Mouse (Mus musculus) C2C12 (cell line): Measurements from ENCODE around the gene Rasgef1a. TPM values are rescaled to one million over a fixed set of nuclear protein-coding genes. Genes with fewer than 3 reads are reported as not detected.

ENCODE experiments used
- H3K27me3 ChIP-seq: one replicate; pipeline ENCODE4 v1.6.1; 2011; ENCODE audit not compliant: control insufficient read depth, insufficient read depth, insufficient read length
- H3K36me3 ChIP-seq: one replicate; pipeline ENCODE4 v1.6.1; 2011; ENCODE audit not compliant: control insufficient read depth, insufficient read depth
- H3K4me3 ChIP-seq: one replicate; pipeline ENCODE4 v1.5.1; 2011; ENCODE audit warnings: mild to moderate bottlenecking, control low read depth; ENCODE audit not compliant: poor library complexity, insufficient read depth, severe bottlenecking
- H3K79me2 ChIP-seq: one replicate; pipeline ENCODE4 v1.6.1; 2011; ENCODE audit not compliant: control insufficient read depth, insufficient read depth
- H3K79me3 ChIP-seq: one replicate; pipeline ENCODE4 v1.6.1; 2011; ENCODE audit warnings: low read depth, control low read depth
- H3ac ChIP-seq: one replicate; pipeline ENCODE3; 2011; ENCODE audit warnings: low read depth; ENCODE audit not compliant: control insufficient read depth, insufficient read length
- CEBPB ChIP-seq: IDR thresholded peaks from one replicate; pipeline ENCODE4 v1.6.1; 2011; ENCODE audit warnings: low read depth, mild to moderate bottlenecking, control low read depth, moderate library complexity
- CTCF ChIP-seq: IDR thresholded peaks from one replicate; pipeline ENCODE4 v1.5.1; 2011; ENCODE audit not compliant: control insufficient read depth, insufficient read depth, insufficient read length
- FOSL1 ChIP-seq: IDR thresholded peaks from one replicate; pipeline ENCODE4 v1.8.0; 2011; ENCODE audit warnings: mild to moderate bottlenecking, low read length; ENCODE audit not compliant: poor library complexity, insufficient read depth, severe bottlenecking
- MAX ChIP-seq: IDR thresholded peaks from one replicate; pipeline ENCODE4 v1.6.1; 2011; ENCODE audit warnings: mild to moderate bottlenecking, control low read depth
- MYOD1 ChIP-seq: IDR thresholded peaks from one replicate; pipeline ENCODE4 v1.6.1; 2011; ENCODE audit warnings: low read depth; ENCODE audit not compliant: control insufficient read depth, insufficient read length
- MYOG ChIP-seq: IDR thresholded peaks from one replicate; pipeline ENCODE4 v1.6.1; 2011; ENCODE audit not compliant: control insufficient read depth, insufficient read length; ENCODE audit errors: extremely low read depth
- USF1 ChIP-seq: IDR thresholded peaks from one replicate; pipeline ENCODE4 v1.6.1; 2011; ENCODE audit warnings: low read depth, mild to moderate bottlenecking, control low read depth, moderate library complexity
- polyA plus RNA-seq: library from polyadenylated mRNA; unstranded; fragments of >200 nt; fragmentation: generic; extraction: Trizol; gene quantifications from one replicate; pipeline ENCODE4 v1.2.1, GENCODE M21; 2012; ENCODE audit warnings: missing spikeins

Gene Rasgef1a
- polyA plus RNA-seq, 1 experiment: 0.09 TPM

- Histone ChIP-seq H3K36me3 (no peaks in the 10 kb centered on the region), H3K4me3 (no peak overlapping the region), H3K79me2 (no peaks in the 10 kb centered on the region), H3K79me3 (no peaks in the 10 kb centered on the region), H3ac (no peak overlapping the region), H3K27me3 (peaks cover 16% of the 10 kb centered on the region)
- TF ChIP-seq CTCF (no peak), MAX (no peak), USF1 (no peak), MYOG (no peak), FOSL1 (no peak), MYOD1 (no peak), CEBPB (no peak)
Observed at GRCm38 (mm10) chr6:118071013-118071350, 59.7 kb downstream of the Rasgef1a start.

- Histone ChIP-seq H3K27me3 (peaks cover 20% of the 10 kb centered on the region), H3ac (no peak overlapping the region), H3K36me3 (no peaks in the 10 kb centered on the region), H3K79me2 (no peaks in the 10 kb centered on the region), H3K4me3 (no peak overlapping the region), H3K79me3 (no peaks in the 10 kb centered on the region)
- TF ChIP-seq CTCF (no peak), MYOG (no peak), MYOD1 (no peak), FOSL1 (no peak), CEBPB (no peak), MAX (no peak), USF1 (no peak)
Observed at GRCm38 (mm10) chr6:118071416-118071815, 60.2 kb downstream of the Rasgef1a start.

GRCm38 (mm10) chr6:118072176-118072575 lies 60.9 kb downstream of the Rasgef1a start:
- H3K36me3 ChIP-seq: no peaks in the 10 kb centered on the region
- H3K4me3 ChIP-seq: no peak overlapping the region
- H3K27me3 ChIP-seq: peaks cover 27% of the 10 kb centered on the region
- TF ChIP-seq MYOG (no peak), MAX (no peak), CEBPB (no peak), USF1 (no peak), FOSL1 (no peak)
- no peak overlapping the region for H3ac ChIP-seq
- no peaks in the 10 kb centered on the region for H3K79me3 ChIP-seq
- no peaks in the 10 kb centered on the region for H3K79me2 ChIP-seq

- Histone ChIP-seq H3ac (no peak overlapping the region), H3K79me3 (no peaks in the 10 kb centered on the region)
Observed at GRCm38 (mm10) chr6:118074151-118074550, 62.9 kb downstream of the Rasgef1a start.

GRCm38 (mm10) chr6:118076256-118076655 lies 65.0 kb downstream of the Rasgef1a start:
- no peaks in the 10 kb centered on the region for H3K79me2 ChIP-seq
- H3K36me3 ChIP-seq: no peaks in the 10 kb centered on the region
- H3ac ChIP-seq: no peak overlapping the region
- H3K4me3 ChIP-seq: no peak overlapping the region
- H3K79me3 ChIP-seq: no peaks in the 10 kb centered on the region
- TF ChIP-seq MYOD1 (no peak), MYOG (no peak), USF1 (no peak), MAX (no peak), CTCF (no peak), CEBPB (no peak), FOSL1 (no peak)
- H3K27me3 ChIP-seq: peaks cover 62% of the 10 kb centered on the region

More at GRCm38 (mm10) chr6:118074151-118074550, 62.9 kb downstream of the Rasgef1a start:
- H3K27me3 ChIP-seq: peaks cover 43% of the 10 kb centered on the region
- no peaks in the 10 kb centered on the region for H3K79me2 ChIP-seq
- H3K36me3 ChIP-seq: no peaks in the 10 kb centered on the region
- TF ChIP-seq FOSL1 (no peak), CEBPB (no peak), USF1 (no peak), CTCF (no peak), MYOG (no peak), MYOD1 (no peak), MAX (no peak)
- H3K4me3 ChIP-seq: no peak overlapping the region

GRCm38 (mm10) chr6:118076748-118077147 lies 65.5 kb downstream of the Rasgef1a start:
- Histone ChIP-seq H3K4me3 (no peak overlapping the region), H3K79me3 (no peaks in the 10 kb centered on the region), H3K27me3 (peaks cover 64% of the 10 kb centered on the region), H3K79me2 (no peaks in the 10 kb centered on the region), H3K36me3 (no peaks in the 10 kb centered on the region), H3ac (no peak overlapping the region)
- TF ChIP-seq MAX: no peak
- TF ChIP-seq CEBPB: no peak
- no peak for TF ChIP-seq MYOG
- no peak for TF ChIP-seq CTCF
- TF ChIP-seq MYOD1: no peak
- no peak for TF ChIP-seq FOSL1
- TF ChIP-seq USF1: no peak
